Mouse (Mus musculus) layer of hippocampus, adult 9-10 months (tissue): Measurements from ENCODE around the gene Stim1.
"Not testable (repeated sequence)": the region's sequence is repeated elsewhere in the genome, so short reads cannot be mapped to it uniquely, and the experiment has no call there.

Experiments
- DNase-seq: peaks from one replicate; pipeline ENCODE4 v3.0.0; 2022; ENCODE audit warnings: low spot score

Gene Stim1

GRCm38 (mm10) chr7:102444301-102444700 is 176.7 kb downstream of the Stim1 start:
- no peak for DNase-seq

- no peak for DNase-seq
Measured at GRCm38 (mm10) chr7:102446438-102446837, 178.8 kb downstream of the Stim1 start.

GRCm38 (mm10) chr7:102458618-102459380 is 191.2 kb downstream of the Stim1 start:
- DNase-seq, result no peak

GRCm38 (mm10) chr7:102467566-102467965 is 200.0 kb downstream of the Stim1 start:
- DNase-seq, result no peak

GRCm38 (mm10) chr7:102472675-102473074 is 205.1 kb downstream of the Stim1 start:
- DNase-seq, result no peak

- no peak for DNase-seq
Measured at GRCm38 (mm10) chr7:102476601-102477000, 209.0 kb downstream of the Stim1 start.

- DNase-seq, result no peak
Measured at GRCm38 (mm10) chr7:102477377-102477776, 209.8 kb downstream of the Stim1 start.

- DNase-seq, result no peak
Measured at GRCm38 (mm10) chr7:102478425-102478824, 210.8 kb downstream of the Stim1 start.

- DNase-seq, result no peak
Measured at GRCm38 (mm10) chr7:102478926-102479325, 211.3 kb downstream of the Stim1 start.

GRCm38 (mm10) chr7:102479368-102480078 is 211.9 kb downstream of the Stim1 start:
- no peak for DNase-seq

GRCm38 (mm10) chr7:102480821-102481220 is 213.2 kb downstream of the Stim1 start:
- no peak for DNase-seq

- DNase-seq, result no peak
Measured at GRCm38 (mm10) chr7:102481579-102481978, 214.0 kb downstream of the Stim1 start, which contains the start of gene Olfr543. Gene Olfr543, minus strand, starts transcription at chr7:102481679.

- no peak for DNase-seq
Measured at GRCm38 (mm10) chr7:102483665-102484064, 216.1 kb downstream of the Stim1 start.

- not testable (repeated sequence) for DNase-seq
Measured at GRCm38 (mm10) chr7:102484766-102485165, 217.2 kb downstream of the Stim1 start.

GRCm38 (mm10) chr7:102486105-102486504 is 218.5 kb downstream of the Stim1 start:
- no peak for DNase-seq
